Mouse (Mus musculus) adrenal gland, adult 8-10 months (tissue): Measurements from ENCODE around the gene Atpaf2. TPM values are rescaled to one million over a fixed set of nuclear protein-coding genes. Genes with fewer than 3 reads are reported as not detected.
"Not testable (repeated sequence)": the region's sequence is repeated elsewhere in the genome, so short reads cannot be mapped to it uniquely, and the experiment has no call there.

Source experiments
- DNase-seq: peaks from one replicate; pipeline ENCODE4 v3.0.0; 2022
- total RNA-seq, 4 experiments: library from RNA; stranded (reverse); gene quantifications; 2 replicates each; pipeline ENCODE4 v1.2.4; 2022

Atpaf2 gene
- 10 to 100 TPM; 53.4 to 66.5 (median 61.3) TPM for total RNA-seq

DNA sequence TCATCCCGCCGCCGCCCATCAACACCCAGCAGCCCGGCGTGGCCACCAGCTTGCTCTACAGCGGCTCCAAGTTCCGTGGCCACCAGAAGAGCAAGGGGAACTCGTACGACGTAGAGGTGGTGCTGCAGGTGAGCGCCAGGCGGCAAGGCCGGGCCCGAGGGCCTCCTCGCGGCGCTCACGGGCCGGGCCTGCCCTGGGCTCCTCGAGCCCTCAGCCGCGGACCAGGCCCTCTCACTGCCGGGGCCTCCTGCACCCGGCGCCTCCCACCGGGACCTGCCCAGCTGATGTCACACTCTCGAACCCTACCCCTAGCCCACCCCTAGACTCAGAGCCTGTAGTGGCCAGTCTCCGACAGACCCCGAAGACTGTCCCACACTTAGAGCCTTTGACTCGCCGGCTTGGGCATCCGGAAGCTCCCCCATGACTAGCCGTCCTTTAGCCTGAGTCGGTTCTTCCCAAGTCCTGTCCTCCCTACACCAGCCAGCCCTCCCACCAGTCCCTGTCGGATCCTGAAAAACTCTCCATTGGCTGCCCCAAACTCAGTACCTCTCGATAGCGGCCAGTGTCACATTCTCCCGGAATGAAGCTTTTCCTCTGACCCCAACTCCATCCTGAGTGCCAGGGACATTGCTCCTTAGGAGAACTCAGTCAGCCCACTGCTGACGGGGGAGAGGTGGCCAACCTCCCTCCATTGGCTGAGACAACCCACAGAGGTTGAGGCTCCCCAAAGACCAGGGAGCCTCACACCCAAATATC lies at the start of gene Atpaf2:
TSS of gene Atpaf2 (minus strand) at position 741 of the 756 bp plus-strand sequence.
- DNase-seq: peak; percentile 26

GRCm38 (mm10) chr11:60465943-60466380 lies 47.7 kb upstream of the Atpaf2 start:
- no peak for DNase-seq

DNA sequence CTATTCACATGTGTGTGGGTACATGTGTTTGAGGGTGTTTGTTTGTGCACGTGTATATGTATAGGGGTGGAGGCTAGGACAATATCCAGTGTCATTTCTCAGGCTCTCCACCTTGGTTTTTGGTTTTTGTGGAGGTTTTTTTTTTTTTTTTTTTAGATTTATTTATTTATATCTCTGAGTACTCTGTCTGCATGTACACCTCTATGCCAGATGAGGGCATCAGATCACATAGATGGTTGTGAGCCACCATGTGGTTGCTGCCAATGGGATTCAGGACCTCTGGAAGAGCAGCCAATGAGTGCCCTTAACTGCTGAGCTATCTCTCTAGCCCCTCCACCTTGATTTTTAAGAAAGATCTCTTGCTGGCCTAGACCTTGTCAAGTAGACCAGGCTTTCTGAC lies 39.7 kb upstream of the Atpaf2 start:
- DNase-seq: no peak

DNA sequence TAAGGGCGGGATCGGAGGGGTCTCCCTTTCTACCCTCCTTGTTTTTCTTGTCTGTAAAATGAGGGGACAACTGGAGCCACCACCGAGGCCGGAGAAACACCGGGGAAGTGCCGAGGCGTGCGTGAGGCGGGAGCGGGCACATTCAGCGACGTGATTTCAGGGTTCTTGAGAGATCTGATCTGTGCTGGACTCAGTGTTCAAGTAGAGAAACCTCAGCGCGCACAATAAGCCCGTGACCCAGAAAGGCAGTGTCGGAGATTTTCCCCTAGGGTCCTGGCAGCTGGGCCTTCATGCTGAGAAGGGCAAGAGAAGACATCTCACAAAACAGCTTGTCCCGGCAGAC lies 36.5 kb upstream of the Atpaf2 start:
- DNase-seq: no peak

- peak; percentile 78 for DNase-seq
These were observed 36.0 kb upstream of the Atpaf2 start, which contains the start of gene Drg2 for GRCm38 (mm10) chr11:60454080-60454744. Gene Drg2, plus strand, starts transcription at chr11:60454591.

DNA sequence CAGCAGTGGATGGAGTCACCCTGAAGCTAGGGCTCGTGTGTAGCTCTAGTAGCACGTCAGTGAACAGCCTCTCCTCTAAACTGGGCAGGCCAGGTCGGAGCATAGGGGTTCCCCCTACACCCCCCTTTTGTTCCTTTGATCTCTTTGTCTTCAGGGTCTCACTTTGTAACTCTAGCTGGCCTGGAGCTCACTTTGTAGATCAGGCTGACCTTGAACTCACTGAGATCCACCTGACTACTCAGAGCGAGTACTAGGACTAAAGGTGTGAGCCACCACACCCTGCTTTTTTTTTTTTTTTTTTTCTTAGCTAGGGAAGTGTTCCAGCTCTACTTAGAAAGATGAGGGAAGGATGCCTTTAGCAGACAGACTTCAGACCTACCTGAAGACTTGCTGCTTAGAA lies 25.8 kb upstream of the Atpaf2 start:
- no peak for DNase-seq

GRCm38 (mm10) chr11:60442896-60443295 lies 24.6 kb upstream of the Atpaf2 start:
- DNase-seq: no peak

GRCm38 (mm10) chr11:60440176-60440575 lies 21.9 kb upstream of the Atpaf2 start:
- DNase-seq: no peak

- DNase-seq: not testable (repeated sequence)
These were observed 21.4 kb upstream of the Atpaf2 start for GRCm38 (mm10) chr11:60439621-60440020.

DNA sequence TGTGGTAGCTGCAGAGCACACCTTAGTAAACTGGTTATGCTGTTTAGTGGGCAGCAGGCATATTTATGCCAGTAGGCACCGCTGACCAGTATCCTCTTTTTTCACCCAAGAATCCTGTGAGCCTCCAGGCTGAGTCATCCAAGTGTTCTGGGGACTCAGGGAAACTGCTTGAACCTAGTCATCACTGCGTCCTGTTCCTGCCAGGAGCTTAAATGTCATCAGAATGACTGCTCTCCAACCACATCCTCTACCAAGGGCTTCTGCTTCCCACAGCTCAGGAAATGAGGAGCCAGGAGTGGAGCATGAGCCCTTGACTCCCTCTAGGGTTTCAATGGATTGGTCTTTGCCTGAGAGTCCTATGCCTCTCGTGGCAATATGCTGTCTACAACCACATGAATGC lies 18.4 kb upstream of the Atpaf2 start:
- DNase-seq: peak; percentile 32

GRCm38 (mm10) chr11:60435133-60435532 lies 16.9 kb upstream of the Atpaf2 start:
- no peak for DNase-seq

DNA sequence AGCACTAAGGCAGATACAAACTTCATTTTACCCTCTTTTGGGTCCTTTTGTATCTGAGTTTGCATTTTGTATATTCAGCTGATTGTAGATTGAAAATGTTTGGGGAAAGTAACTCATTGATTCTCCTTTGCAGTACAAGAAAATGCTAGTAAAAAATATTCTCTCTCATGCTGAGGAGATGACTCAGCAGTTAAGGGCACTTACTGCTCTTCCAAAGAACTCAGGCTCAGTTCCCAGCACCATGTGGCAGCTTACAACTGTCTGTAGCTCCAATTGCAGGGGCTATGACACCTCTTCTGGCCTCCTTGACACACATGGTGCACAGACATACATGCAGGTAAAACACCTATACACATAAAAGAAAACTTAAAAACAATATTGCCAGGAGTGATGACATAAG lies 15.2 kb upstream of the Atpaf2 start:
- DNase-seq: no peak

DNA sequence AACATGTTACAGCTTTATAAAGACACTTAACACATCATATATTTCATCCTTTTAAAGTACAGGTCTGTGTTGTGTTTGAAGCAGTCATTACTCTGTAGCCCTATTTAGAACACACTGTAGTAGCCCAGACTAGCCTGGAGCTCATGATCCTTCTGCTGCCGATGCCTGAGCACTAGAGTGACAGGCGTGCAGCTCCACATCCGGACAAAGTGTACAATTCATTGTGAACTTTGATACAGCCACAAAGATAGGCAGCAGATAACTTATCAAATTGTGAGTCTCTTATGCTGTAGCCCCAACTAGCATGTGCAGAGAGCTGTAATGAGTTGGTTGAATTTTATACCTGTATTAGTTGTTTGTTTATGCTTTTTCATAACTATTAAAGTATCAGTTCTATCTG lies 9.4 kb upstream of the Atpaf2 start:
- no peak for DNase-seq

GRCm38 (mm10) chr11:60426417-60426816 lies 8.2 kb upstream of the Atpaf2 start:
- DNase-seq: no peak

DNA sequence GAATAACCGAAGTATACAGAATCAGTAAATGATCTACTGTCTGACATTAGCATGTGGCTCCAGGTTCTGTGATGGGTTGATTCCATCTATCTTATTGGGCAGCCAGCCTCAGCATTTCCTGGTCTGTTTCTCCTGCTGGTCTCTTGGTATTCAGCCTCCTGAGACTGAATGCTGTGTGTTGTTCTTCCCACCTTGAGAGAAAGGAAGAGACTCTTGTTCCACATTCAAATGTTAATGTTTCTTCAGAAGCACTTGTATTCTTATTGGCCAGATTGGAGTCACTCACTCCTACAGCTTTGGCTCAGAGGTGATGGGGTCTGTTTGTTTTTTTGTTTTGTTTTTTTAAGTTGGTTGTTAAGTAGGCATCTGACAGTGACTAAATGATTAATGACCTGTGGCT lies 4.7 kb upstream of the Atpaf2 start:
- no peak for DNase-seq

GRCm38 (mm10) chr11:60422046-60422668 lies 3.9 kb upstream of the Atpaf2 start:
- no peak for DNase-seq

DNA sequence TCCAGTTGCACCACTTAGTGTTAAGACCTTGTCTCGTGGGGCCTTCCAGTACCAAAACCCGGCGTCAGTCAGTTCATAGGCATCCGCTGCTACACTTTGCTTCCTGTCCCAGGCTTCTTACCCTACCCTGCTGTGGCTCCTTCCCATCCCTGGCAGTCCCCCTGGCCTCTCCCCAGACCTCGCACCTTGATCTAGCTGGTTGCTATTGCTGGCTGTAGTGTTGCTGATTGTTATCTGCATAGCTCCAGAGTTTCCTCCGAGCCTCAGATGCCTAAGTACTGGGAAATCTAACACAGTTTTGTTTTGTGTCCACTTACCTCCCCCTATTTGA lies 181 bp upstream of the Atpaf2 start:
- peak; percentile 13 for DNase-seq

DNA sequence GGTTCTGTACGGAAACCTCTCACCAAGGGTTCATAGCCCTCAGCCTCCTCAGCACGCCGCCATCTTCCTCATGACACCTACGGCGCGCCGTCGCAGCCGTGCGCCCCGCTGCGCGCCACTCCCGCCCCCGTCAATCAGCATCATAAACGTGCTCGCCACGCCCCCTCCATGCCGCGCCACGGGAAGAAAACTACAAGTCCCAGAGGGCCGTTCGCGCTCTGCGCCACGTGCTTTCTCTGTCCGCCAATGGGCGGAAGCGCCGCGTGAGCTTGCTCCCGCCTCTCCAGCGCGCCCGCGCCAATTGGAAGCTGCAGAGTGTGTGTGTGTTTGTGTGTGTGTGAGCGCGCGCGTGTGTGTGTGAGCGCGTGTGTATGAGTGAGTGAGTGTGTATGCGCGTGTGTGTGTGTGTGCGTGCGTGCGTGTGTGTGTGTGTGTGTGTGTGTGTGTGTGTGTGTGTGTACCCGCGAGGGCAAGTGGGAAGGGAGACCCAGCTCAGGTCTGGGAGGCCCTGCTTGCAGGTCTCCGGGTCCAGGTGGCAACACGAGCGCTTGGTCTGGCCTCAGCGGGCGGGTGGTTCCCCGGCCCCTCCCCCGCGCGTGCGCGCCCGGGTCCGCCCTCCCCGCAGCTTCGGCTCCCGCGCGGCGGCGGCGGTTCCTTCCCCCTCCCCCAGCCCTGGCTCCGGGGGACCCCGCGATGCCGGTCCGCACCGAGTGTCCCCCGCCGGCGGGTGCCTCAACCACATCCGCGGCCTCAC lies 1.1 kb downstream of the Atpaf2 start, which contains the start of gene Gid4:
TSS of gene Gid4 (plus strand) at position 183 of the 754 bp plus-strand sequence.
- peak; percentile 98 for DNase-seq

DNA sequence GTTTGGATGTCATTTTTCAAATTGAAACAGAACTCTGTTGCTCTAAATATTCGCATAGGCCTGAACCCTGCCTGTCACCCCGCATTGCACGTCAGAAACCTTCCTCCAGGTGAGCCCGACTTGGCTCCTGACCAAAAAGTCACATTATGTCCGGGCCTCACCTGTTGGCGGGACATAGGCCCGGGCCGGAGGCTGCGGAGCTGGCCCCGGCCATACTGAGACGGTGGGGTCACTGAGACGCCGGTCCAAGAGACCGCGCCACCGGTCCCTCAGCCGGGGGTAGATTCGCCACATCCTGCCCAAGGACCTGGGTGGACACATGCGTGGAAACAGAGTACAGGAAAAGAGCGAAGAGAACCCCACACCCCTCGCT lies 1.7 kb downstream of the Atpaf2 start:
- DNase-seq: no peak

- DNase-seq: no peak
These were observed 5.3 kb downstream of the Atpaf2 start for GRCm38 (mm10) chr11:60412921-60413320.

- peak; percentile 17 for DNase-seq
These were observed 6.1 kb downstream of the Atpaf2 start for GRCm38 (mm10) chr11:60412173-60412572.

GRCm38 (mm10) chr11:60406606-60407005 lies 11.7 kb downstream of the Atpaf2 start:
- no peak for DNase-seq

DNA sequence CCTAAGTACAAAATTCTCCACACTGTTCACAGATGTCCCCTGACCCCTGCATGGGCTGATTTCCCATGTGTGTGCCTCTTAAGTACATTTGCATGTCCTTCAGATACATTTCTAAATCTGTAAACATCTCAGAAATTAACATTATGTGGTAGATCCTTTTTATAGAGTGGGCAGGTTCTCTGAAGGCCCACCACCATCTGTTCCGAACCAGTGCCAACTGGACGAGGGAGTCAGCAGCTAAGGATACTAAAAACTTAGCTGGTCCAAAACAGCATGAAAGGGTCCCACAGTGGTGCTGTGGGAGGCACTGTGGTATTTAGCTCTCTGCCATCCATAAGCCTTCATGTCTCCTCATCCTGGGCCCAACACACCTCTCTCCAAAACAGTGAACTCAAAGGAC lies 21.1 kb downstream of the Atpaf2 start:
- no peak for DNase-seq
